Mouse (Mus musculus) urinary bladder, postnatal 36 days (tissue): ENCODE measurements at regions not wholly inside any gene's neighbourhood (a gene's known extent, or its start where the extent isn't known, plus 50 kb on each side); places are given as distances from the start of the nearest gene placed in this dataset.

Experiments
- DNase-seq, 2 experiments: peaks; one replicate each; pipeline ENCODE4 v3.0.0; 2022; ENCODE audit warnings: low spot score in 2 of 2, mixed read lengths in 1 of 2

- DNase-seq: no peak
Measured at GRCm38 (mm10) chr15:25525337-25525736, 97.0 kb upstream of the Myo10 start.

GRCm38 (mm10) chr15:25536451-25537334 lies 85.6 kb upstream of the Myo10 start:
- peak in 1 of 2 experiments; percentile 7 for DNase-seq

GRCm38 (mm10) chr15:25539344-25540176 lies 82.8 kb upstream of the Myo10 start:
- DNase-seq: no peak

GRCm38 (mm10) chr15:25542382-25542781 lies 79.9 kb upstream of the Myo10 start:
- no peak for DNase-seq

- no peak for DNase-seq
Measured at GRCm38 (mm10) chr15:25546185-25546584, 76.1 kb upstream of the Myo10 start.

GRCm38 (mm10) chr15:25550269-25551054 lies 71.9 kb upstream of the Myo10 start:
- DNase-seq: no peak

- no peak for DNase-seq
Measured at GRCm38 (mm10) chr15:25554945-25555344, 67.4 kb upstream of the Myo10 start.

GRCm38 (mm10) chr15:25555852-25556251 lies 66.5 kb upstream of the Myo10 start:
- no peak for DNase-seq

GRCm38 (mm10) chr15:25557566-25557965 lies 64.8 kb upstream of the Myo10 start:
- no peak for DNase-seq

GRCm38 (mm10) chr15:25558240-25558639 lies 64.1 kb upstream of the Myo10 start:
- no peak for DNase-seq

- no peak for DNase-seq
Measured at GRCm38 (mm10) chr15:25563641-25564040, 58.7 kb upstream of the Myo10 start.

GRCm38 (mm10) chr15:25572495-25572894 lies 49.8 kb upstream of the Myo10 start:
- no peak for DNase-seq
